27 mouse cellular contexts compared by ENCODE assay signal in genomic region chr5:39615202-39615601, GRCm38 (mm10).
A peak's percentile ranks its signal among the peaks of the same experiment; 100 is the strongest.
DNase-seq lines count a peak whose midpoint lies in the region; ATAC-seq and TF ChIP-seq lines count a peak whose summit lies in the region.
"Had no signal": no experiment of that assay in that cellular context is flagged by ENCODE, and none has a peak within 500 bp of the region (broad histone marks: within the 10 kb centered on the region; RNA-seq: fewer than 3 reads in every experiment).

No protein-coding gene starts in this region.

- 11% methylated on average over 7 of the region's 7 CpGs for WGBS in cerebellum, adult 2 months
- WGBS in neural tube, embryonic 14.5 days = 87% methylated on average over 7 of the region's 7 CpGs
- 88% methylated on average over 7 of the region's 7 CpGs for WGBS in neural tube, embryonic 15.5 days

- no peaks in the 10 kb centered on the region for H3K9me3 ChIP-seq in neural tube, embryonic 14.5 days (ENCODE audit: control insufficient read depth, low read length)
- no peaks in the 10 kb centered on the region for H3K9me3 ChIP-seq in neural tube, embryonic 15.5 days (replicated peaks)
- H3K9me3 ChIP-seq: forebrain, embryonic 10.5 days; forebrain, embryonic 13.5 days; heart, embryonic 10.5 days; heart, embryonic 13.5 days; hindbrain, embryonic 12.5 days had no signal

- no peak for TF ChIP-seq POLR2A in cerebellum, adult 2 months (IDR thresholded peaks at IDR 0.05; ENCODE audit: borderline replicate concordance, insufficient read depth, low read length)

- no peak for TF ChIP-seq CTCF in cerebellum, adult 2 months (IDR thresholded peaks at IDR 0.05; ENCODE audit: borderline replicate concordance, insufficient read depth, low read depth, low read length)
- TF ChIP-seq CTCF in left cerebral cortex, adult 2 months (IDR thresholded peaks at IDR 0.05) = no peak

- DNase-seq in cerebellum, adult 2 months = no peak
- DNase-seq in cerebellum, postnatal 14 days = no peak
- DNase-seq in frontal cortex, postnatal 36 days (ENCODE audit: low spot score in 2 of 2) = no peak
- no peak for DNase-seq in left cerebral cortex, adult 2 months (ENCODE audit: extremely low spot score in 1 of 2, low spot score in 2 of 2)
- DNase-seq in left cerebral cortex, postnatal 14 days (ENCODE audit: low spot score in 2 of 2) = no peak
- DNase-seq: adrenal gland, postnatal 10 days; adrenal gland, postnatal 36 days; B cell, adult 2 months; cerebellum, postnatal 36 days; gastrocnemius, postnatal 25 days; heart, adult 2 months; heart, postnatal 14 days; heart, postnatal 4 days; kidney, adult 2 months had no signal

- H3K4me3 ChIP-seq in cerebellum, adult 2 months (replicated peaks; ENCODE audit: insufficient read depth, low read depth, low read length) = no peak overlapping the region
- H3K4me3 ChIP-seq in left cerebral cortex, adult 2 months = no peak overlapping the region
- H3K4me3 ChIP-seq in neural tube, embryonic 14.5 days (ENCODE audit: low read depth, low read length) = no peak overlapping the region
- H3K4me3 ChIP-seq in neural tube, embryonic 15.5 days (replicated peaks) = no peak overlapping the region
- H3K4me3 ChIP-seq: forebrain, embryonic 10.5 days; forebrain, embryonic 13.5 days; heart, adult 2 months; heart, embryonic 10.5 days; heart, embryonic 13.5 days; hindbrain, embryonic 12.5 days had no signal

- H3K27ac ChIP-seq in cerebellum, adult 2 months (ENCODE audit: insufficient read depth, low read length) = 0 out of 2 replicates have a peak overlapping the region, but pooled peaks have one; percentile 6
- peak overlapping the region; percentile 66 for H3K27ac ChIP-seq in left cerebral cortex, adult 2 months
- no peak overlapping the region for H3K27ac ChIP-seq in neural tube, embryonic 14.5 days (ENCODE audit: low read depth, low read length)
- no peak overlapping the region for H3K27ac ChIP-seq in neural tube, embryonic 15.5 days (replicated peaks)
- H3K27ac ChIP-seq: forebrain, embryonic 10.5 days; forebrain, embryonic 13.5 days; heart, adult 2 months; heart, embryonic 10.5 days; heart, embryonic 13.5 days; hindbrain, embryonic 12.5 days had no signal

- H3K27me3 ChIP-seq in cerebellum, adult 2 months (ENCODE audit: control insufficient read depth, insufficient read depth, low read length) = no peaks in the 10 kb centered on the region
- H3K27me3 ChIP-seq in neural tube, embryonic 14.5 days (ENCODE audit: control insufficient read depth, insufficient read depth, low read length) = no peaks in the 10 kb centered on the region
- no peaks in the 10 kb centered on the region for H3K27me3 ChIP-seq in neural tube, embryonic 15.5 days (replicated peaks)
- H3K27me3 ChIP-seq: CH12.LX; forebrain, embryonic 13.5 days; heart, embryonic 13.5 days; hindbrain, embryonic 12.5 days; Patski had no signal

- intact Hi-C loops in left cerebral cortex, adult 2 months (cut with DNase I) = no loop called here
- intact Hi-C loops in left cerebral cortex, postnatal 14 days (cut with DNase I) = no loop called here

- H3K4me1 ChIP-seq in cerebellum, adult 2 months (ENCODE audit: control insufficient read depth, insufficient read depth, low read length) = peaks cover 24% of the 10 kb centered on the region
- H3K4me1 ChIP-seq in neural tube, embryonic 14.5 days (ENCODE audit: control insufficient read depth, insufficient read depth, low read length) = no peaks in the 10 kb centered on the region
- H3K4me1 ChIP-seq in neural tube, embryonic 15.5 days = no peaks in the 10 kb centered on the region
- H3K4me1 ChIP-seq: heart, embryonic 10.5 days; hindbrain, embryonic 12.5 days had no signal

- no peaks in the 10 kb centered on the region for H3K36me3 ChIP-seq in neural tube, embryonic 14.5 days (ENCODE audit: control insufficient read depth, insufficient read depth, low read length)
- peaks cover 9% of the 10 kb centered on the region for H3K36me3 ChIP-seq in neural tube, embryonic 15.5 days
- H3K36me3 ChIP-seq: G1E; heart, embryonic 10.5 days had no signal

- H3K4me2 ChIP-seq in neural tube, embryonic 14.5 days (ENCODE audit: low read depth, low read length) = no peak overlapping the region
- no peak overlapping the region for H3K4me2 ChIP-seq in neural tube, embryonic 15.5 days
- H3K4me2 ChIP-seq: forebrain, embryonic 13.5 days; heart, embryonic 13.5 days; hindbrain, embryonic 12.5 days had no signal

- H3K9ac ChIP-seq in neural tube, embryonic 14.5 days (replicated peaks; ENCODE audit: low read depth, low read length) = no peak overlapping the region
- no peak overlapping the region for H3K9ac ChIP-seq in neural tube, embryonic 15.5 days (replicated peaks)
- H3K9ac ChIP-seq: forebrain, embryonic 13.5 days; heart, embryonic 13.5 days; hindbrain, embryonic 12.5 days had no signal

- ATAC-seq in frontal cortex, adult (ENCODE audit: low TSS enrichment) = peak; percentile 62
- 0 out of 2 replicates have a peak, but pooled peaks have one; percentile 41 for ATAC-seq in neural tube, embryonic 14.5 days (ENCODE audit: low read depth)
- no peak for ATAC-seq in neural tube, embryonic 15.5 days (ENCODE audit: low FRiP score)
- ATAC-seq: forebrain, embryonic 13.5 days; forebrain, embryonic 16.5 days; intestine, postnatal 0 days; Patski had no signal

Comparison
In these comparisons a context has a peak if more than half of its experiments do, and no peak if none do; other contexts are left out.
1. H3K27ac ChIP-seq: peak in cerebellum, adult 2 months (single experiment) and left cerebral cortex, adult 2 months (single experiment); none in neural tube, embryonic 14.5 days (single experiment) and neural tube, embryonic 15.5 days (single experiment).